Mouse (Mus musculus): ENCODE measurements around the gene Hddc2.
"Not testable (repeated sequence)": the region's sequence is repeated elsewhere in the genome, so short reads cannot be mapped to it uniquely, and the experiment has no call there.

Gene Hddc2

DNA sequence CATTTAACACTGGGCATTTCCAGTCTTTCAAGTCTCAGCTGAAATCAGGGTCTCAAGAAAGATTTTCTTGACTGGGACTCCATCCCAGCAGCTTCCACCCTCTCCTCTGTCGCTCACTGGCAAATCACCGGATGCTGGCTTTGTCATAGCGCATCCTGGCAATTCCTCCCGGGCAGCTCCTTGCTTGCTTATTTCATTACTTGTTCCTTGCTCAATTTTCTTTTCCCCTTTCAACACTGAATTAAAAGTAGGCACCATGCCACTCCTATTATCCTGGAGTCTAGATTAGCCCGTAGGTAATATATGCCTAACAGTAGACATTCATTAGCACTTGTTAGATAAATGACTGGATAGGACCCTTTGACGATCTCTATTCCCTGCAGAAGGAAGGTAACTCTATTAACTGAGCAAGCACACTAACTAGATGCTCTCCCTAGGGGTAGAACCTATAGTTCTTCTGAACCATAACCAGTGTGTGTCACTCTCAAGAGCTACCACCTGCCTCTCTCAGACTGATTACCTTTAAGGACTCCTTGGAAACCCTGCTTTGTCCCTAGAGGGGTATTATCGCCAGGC lies 41.8 kb downstream of the Hddc2 start:
- no peak for DNase-seq

- DNase-seq = no peak
These were observed 46.6 kb downstream of the Hddc2 start for GRCm38 (mm10) chr10:31359749-31360148.

- DNase-seq = not testable (repeated sequence)
These were observed 57.0 kb downstream of the Hddc2 start for GRCm38 (mm10) chr10:31370200-31370599.

Data from cerebellum, postnatal 25 days (tissue).